Mouse (Mus musculus): ENCODE data around the gene Msi2.
A peak's percentile ranks its signal among the peaks of the same experiment; 100 is the strongest.

Msi2 gene

GRCm38 (mm10) chr11:88359736-88360135, 358.6 kb downstream of the Msi2 start:
- no peak for DNase-seq (ENCODE audit: low spot score)

GRCm38 (mm10) chr11:88357325-88357724, 361.0 kb downstream of the Msi2 start:
- no peak for DNase-seq (ENCODE audit: low spot score)

DNA sequence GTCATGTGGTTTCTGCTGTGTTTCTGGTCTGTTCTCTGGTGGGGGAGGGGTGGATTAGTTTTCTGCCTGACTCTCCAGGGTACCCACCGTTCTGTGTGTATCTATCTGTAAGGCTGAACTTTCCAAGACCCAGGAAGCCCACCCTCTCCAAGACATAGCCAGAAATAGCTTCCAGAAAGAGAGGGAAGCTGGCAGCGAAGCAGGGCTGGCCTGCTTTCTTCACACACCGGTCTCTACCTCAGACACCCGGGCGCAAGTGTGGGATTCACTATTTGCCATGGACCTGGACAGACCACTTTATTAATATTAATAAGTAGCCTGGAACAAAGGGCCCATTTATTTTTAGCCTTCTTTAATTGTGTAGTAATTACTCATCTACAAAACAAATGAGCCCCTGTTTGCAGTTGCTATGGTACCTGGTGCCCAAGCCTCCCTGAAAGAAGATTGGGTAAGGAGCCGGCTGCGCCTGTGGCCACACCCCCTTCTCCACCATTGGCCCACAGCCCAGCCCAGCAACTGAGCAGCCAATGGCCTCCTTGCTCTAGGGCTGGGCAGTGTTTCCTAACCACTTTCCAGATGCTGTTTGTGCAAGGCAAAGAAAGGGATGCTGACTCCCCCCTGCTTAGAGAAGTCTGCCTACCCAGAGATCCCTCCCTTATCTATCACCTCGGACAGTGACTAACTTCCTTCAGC, 361.6 kb downstream of the Msi2 start:
- DNase-seq (ENCODE audit: low spot score): peak; percentile 80

GRCm38 (mm10) chr11:88356016-88356415, 362.3 kb downstream of the Msi2 start:
- peak; percentile 70 for DNase-seq (ENCODE audit: low spot score)

- DNase-seq (ENCODE audit: low spot score): no peak
These were observed 363.5 kb downstream of the Msi2 start for GRCm38 (mm10) chr11:88354771-88355170.

DNA sequence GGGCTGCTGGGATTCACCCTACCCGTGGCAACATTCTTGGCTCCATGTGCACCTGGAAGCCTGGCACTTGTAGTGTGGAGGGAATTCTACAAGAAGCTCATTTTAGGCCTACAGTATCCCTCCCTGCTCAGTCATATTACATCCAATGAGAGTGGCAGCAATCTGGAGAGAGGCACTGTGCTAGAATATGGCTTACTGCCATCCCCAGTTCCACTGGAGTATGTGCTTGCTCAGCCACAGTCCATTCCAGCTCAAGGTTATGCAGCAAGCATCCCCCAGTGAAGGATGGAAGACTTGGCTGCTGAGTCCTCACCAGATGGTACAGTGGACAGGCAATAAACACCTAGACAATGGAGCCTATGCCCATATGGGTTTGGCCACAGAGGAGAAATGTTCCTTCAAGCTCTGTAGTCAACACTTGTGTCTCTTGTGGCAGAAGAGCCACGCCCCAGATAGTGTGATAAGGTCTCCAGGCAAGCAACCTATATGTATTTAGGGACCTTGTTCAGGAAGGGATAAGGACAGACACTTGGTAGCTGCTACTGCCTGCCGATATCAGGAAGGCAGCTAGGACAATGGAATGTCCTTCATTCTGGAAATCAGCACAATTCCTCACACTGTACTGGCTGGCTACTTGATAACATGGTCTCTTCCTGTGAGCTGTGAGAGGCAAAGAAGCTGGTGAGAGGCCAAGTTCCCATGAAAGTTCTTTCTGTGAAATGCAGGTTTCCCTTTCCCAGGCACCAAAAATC, 366.4 kb downstream of the Msi2 start:
- DNase-seq (ENCODE audit: low spot score): no peak

GRCm38 (mm10) chr11:88348690-88349089, 369.6 kb downstream of the Msi2 start:
- DNase-seq (ENCODE audit: low spot score): no peak

DNA sequence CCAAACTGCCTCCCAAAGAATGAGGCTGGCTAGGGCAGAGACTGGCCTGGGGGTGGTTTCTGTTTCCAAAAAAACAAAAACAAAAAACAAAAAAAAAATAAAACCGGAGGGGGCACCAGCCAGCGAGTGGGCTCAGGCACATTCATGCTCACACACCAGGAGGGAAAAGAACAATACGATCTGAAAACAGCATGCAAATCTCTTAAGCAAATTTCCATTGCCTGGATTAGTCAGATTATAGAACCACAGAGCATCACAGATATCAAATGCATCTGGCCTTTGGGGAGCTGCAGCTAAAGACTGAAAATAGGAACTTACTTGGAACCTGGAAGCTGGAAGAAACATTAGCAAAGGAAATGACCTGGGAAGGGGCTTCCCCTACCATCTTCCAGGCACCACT, 370.3 kb downstream of the Msi2 start:
- no peak for DNase-seq (ENCODE audit: low spot score)

DNA sequence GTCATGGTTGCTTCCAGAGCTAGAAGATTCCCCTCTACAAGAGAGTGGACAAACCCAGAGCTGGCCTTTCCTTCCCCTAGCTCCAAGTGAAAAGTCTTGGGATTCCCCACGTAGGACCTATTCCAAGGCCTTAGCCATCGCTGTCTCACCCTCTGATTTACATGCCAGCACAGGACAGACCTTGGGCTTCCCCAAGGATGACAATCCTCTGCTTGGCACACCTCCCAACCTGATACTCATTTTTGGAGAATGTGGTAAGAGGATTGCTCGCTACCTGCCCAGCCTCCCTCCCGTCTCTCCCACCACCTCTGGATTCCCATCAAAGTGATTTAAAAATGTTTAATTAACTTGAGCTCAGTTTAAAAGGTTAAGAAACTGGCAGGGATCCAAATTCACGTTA, 372.2 kb downstream of the Msi2 start:
- no peak for DNase-seq (ENCODE audit: low spot score)

GRCm38 (mm10) chr11:88337926-88338325, 380.4 kb downstream of the Msi2 start:
- DNase-seq (ENCODE audit: low spot score): no peak

GRCm38 (mm10) chr11:88334893-88335292, 383.4 kb downstream of the Msi2 start:
- DNase-seq (ENCODE audit: low spot score): no peak

DNA sequence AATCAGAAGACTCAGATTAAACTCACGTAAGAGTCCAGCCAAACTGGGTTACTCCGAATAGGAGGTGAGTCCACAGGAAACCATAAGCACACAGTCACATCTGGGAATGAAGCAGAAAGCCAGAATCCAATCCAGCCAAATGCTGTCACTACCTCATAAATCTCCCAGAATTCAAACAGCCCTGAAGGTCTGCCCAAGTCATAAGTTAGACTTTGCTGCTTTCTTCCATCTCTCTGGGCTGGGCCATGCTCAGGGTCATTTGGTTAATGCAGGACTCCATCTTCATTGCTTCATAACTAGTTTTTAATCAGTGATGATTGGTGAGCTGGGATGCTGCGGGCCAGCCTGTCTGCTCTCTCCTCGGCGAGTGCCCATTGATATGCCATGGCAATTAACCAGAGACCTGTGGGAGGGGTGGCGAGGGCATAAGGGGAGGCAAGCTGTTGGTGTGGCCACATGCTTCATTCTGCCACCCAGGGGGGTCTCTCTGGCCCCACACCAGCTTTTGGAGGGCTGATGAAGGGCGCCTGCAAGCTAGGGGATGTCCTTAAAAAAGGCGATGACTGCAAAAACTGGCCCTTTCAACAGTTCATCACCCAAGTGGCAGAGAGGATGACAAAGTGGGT, 385.9 kb downstream of the Msi2 start:
- no peak for DNase-seq (ENCODE audit: low spot score)

DNA sequence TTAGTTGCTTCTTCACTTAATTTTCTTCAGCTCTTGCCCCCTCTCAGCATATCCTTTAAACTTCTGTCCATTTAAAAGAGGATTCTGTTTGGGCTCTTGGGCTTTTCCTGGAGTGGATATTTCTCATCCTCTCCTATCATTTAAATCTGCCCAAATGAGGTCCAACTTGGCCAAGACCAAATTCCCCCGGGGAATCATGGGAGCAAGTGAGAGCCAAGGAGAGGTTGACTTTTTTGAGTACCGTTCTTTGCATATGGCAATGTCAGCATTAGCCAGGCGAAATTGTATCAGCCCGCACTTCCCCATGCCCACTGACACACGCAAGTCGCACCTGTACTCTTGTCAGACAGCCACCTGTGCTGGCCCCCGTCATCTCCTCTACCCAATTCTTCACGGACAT, 386.6 kb downstream of the Msi2 start:
- DNase-seq (ENCODE audit: low spot score): no peak

- peak; percentile 27 for DNase-seq (ENCODE audit: low spot score)
These were observed 387.5 kb downstream of the Msi2 start for GRCm38 (mm10) chr11:88330799-88331198.

DNA sequence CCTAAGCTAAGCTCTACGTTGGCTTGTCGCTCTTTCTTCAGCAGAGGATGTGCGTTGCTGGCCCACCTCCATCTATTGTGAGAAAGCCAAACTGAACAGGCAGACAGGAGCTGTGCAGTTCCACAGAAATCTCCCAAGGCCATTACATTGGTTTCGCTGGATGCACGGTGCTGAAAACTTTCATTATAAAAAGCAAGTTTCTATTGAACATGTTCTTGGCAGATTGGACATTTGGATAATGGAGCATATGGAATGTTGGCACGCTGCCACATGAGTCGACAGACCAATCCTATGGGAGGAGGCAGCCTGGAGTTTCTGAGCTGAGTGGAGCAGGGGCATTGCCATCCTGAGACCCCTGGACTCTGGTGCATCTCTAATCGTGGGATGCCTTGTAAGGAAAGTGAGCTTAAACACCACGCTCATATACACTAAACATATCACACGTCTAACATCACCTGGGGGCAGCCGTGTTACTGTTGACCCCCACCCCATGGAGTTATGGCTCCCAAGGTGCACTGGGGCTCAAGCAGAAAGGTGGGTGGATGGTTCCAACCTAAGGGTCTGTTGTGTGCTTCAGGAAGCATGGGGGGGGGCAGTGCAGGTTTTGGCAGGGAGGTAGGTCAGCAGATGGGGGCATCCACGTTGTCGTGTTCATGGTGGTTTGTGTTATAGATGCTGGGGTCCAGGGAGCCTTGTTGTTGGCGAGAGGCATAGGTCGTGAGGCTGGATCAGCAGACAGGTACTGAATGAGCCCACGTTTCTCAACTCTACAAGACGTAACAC, 389.3 kb downstream of the Msi2 start:
- peak; percentile 42 for DNase-seq (ENCODE audit: low spot score)

DNA sequence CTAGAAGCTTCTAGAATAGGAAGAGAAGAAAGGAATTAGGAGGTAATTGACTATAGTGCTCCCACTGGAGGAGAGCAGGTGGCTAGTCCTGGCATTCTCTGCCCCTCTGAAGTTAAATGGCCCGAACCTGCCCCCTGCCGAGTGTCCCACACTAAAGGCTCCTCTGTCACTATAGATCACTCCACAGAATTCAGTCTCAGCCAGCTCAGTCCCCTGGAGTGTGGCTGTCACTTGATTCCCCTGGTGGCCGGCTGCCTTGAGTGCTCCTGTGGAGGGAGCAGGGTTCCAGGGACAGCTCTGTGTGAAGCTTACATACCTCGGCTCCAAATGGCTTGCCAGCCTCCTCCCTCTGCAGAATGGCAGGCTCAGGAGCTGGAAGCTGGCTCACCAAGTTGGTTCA, 391.3 kb downstream of the Msi2 start:
- DNase-seq (ENCODE audit: low spot score): no peak

DNA sequence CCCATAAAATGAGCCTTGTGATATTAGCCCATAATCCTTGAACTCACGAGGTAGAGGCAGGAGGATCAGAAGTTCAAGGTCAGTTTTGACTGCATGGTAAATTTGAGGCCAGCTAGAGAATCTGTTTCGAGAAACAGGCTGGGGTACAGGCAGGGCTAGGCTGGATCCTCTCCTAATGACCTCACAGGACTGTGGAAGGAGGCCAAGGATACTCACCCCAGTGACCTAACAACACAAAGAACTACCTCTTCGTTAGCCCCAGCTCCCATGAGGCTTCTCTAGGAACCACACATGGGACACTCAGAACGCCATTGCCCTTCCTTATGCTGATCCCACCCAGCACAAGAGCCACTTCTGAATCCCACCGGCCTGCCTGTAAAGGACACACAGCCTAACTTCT, 399.5 kb downstream of the Msi2 start:
- DNase-seq (ENCODE audit: low spot score): no peak

DNA sequence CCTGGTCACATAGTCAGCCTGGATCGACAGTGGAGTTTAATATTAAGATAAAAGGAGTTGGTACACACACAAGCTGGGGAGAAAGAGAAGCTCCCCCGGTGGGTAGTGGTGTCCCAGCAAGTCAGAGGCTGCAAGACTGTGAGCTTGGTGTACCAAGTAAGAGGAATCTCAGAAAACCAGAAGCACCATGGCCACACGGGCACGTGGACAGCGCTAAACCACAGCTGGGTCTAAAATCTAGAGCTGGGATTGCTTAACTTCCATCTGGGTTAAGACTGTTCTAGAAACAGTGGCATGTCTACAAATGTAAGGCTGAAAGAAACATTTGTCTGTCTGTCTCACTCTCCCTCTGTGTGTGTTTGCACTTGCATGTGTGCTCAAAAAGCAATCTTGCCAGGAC, 402.9 kb downstream of the Msi2 start:
- DNase-seq (ENCODE audit: low spot score): no peak

GRCm38 (mm10) chr11:88314471-88314870, 403.8 kb downstream of the Msi2 start:
- no peak for DNase-seq (ENCODE audit: low spot score)

DNA sequence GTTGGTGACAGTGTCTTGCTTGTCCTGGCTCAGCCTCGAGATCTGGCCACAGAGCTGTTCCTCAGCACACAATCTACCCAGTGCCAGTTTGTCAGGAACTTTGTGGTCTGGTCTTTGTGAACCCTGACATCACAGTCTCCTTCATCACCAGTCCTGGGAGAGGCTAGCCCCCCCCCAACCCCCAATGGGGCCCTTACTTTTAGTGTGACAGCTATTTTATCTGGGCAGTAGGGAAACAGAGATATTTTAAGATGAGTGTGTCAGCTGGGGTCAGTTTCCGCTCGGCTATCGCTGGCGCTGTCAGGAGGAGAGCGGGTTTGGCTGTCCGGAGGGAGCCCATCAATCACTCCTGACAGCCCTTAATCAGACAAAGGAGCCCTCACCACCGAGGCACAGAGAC, 404.8 kb downstream of the Msi2 start:
- DNase-seq (ENCODE audit: low spot score): no peak

DNA sequence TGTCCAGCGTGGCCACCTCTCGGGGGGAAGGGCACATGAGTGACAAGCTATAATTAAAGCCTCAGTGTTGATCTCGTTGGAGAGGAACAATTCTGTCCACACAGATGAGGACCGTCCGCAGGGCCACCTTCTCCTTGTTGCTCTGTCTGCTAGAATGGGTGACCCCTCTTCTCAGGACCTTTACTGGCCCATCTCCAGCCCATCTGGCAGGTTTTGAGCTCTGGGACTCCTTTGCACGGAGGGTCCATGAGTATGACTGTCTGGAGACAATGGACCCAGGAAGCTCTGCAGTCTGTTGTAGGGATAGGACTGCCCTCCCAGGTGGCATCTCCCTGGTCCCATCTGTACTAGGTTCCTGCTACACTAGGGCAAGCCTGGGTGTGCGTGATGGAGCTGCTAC, 406.7 kb downstream of the Msi2 start:
- DNase-seq (ENCODE audit: low spot score): no peak

GRCm38 (mm10) chr11:88310773-88311172, 407.5 kb downstream of the Msi2 start:
- no peak for DNase-seq (ENCODE audit: low spot score)

Measured in testis, postnatal 14 days (tissue).